Mouse (Mus musculus): Measurements from ENCODE around the gene Rassf6. TPM values are rescaled to one million over a fixed set of nuclear protein-coding genes. Genes with fewer than 3 reads are reported as not detected.

The Rassf6 gene
- polyA plus RNA-seq, 1 experiment from 2014 or later: 1.9 TPM

- H3K9ac ChIP-seq: no peak overlapping the region
- WGBS: 93% methylated on average over 11 of the region's 11 CpGs
Observed at GRCm38 (mm10) chr5:90561721-90562275, 78.7 kb downstream of the Rassf6 start.

GRCm38 (mm10) chr5:90560743-90561142 lies 79.7 kb downstream of the Rassf6 start, which contains the start of gene 5830473C10Rik:
TSS of gene 5830473C10Rik (plus strand) at chr5:90561107.
- Histone ChIP-seq H3K4me2 (no peak within 1 kb of the TSS), H3K9ac (no peak within 1 kb of the TSS), H3K27me3 (no peaks in the 10 kb centered on the region), H3K9me3 (no peaks in the 10 kb centered on the region), H3K4me3 (no peak within 1 kb of the TSS), H3K27ac (replicated peaks) (no peak within 1 kb of the TSS), H3K36me3 (no peaks in the 10 kb centered on the region), H3K4me1 (replicated peaks) (no peaks in the 10 kb centered on the region)
- WGBS: 94% methylated on average over 6 of the region's 6 CpGs
- no peak for ATAC-seq (ENCODE audit: low read depth)

More at GRCm38 (mm10) chr5:90561721-90562275, 78.7 kb downstream of the Rassf6 start:
- Histone ChIP-seq H3K36me3 (no peaks in the 10 kb centered on the region), H3K4me3 (no peak overlapping the region), H3K4me2 (no peak overlapping the region), H3K4me1 (replicated peaks) (no peaks in the 10 kb centered on the region), H3K27me3 (no peaks in the 10 kb centered on the region), H3K9me3 (no peaks in the 10 kb centered on the region), H3K27ac (replicated peaks) (no peak overlapping the region)
- no peak for ATAC-seq (ENCODE audit: low read depth)

- H3K4me2 ChIP-seq: no peak overlapping the region
- 82% methylated on average over 3 of the region's 3 CpGs for WGBS
- no peak overlapping the region for H3K4me3 ChIP-seq
- ATAC-seq (ENCODE audit: low read depth): no peak
- H3K4me1 ChIP-seq (replicated peaks): no peaks in the 10 kb centered on the region
- H3K9ac ChIP-seq: no peak overlapping the region
- no peaks in the 10 kb centered on the region for H3K9me3 ChIP-seq
- H3K27ac ChIP-seq (replicated peaks): no peak overlapping the region
- no peaks in the 10 kb centered on the region for H3K27me3 ChIP-seq
- no peaks in the 10 kb centered on the region for H3K36me3 ChIP-seq
Observed at GRCm38 (mm10) chr5:90556052-90556451, 84.4 kb downstream of the Rassf6 start.

Other genes starting within 250 kb of the Rassf6 start
- gene Alb, start 179.8 kb downstream of the Rassf6 start, polyA plus RNA-seq (2015; fragmentation: Nextera tagmentation; extraction: Ambion mirVana): 0.56 and 1.1 TPM in 2 replicates
- 1.7 and 6.1 TPM in 2 replicates for gene Afp, start 149.9 kb downstream of the Rassf6 start, polyA plus RNA-seq (2015; fragmentation: Nextera tagmentation; extraction: Ambion mirVana)
- gene Afm, start 121.7 kb downstream of the Rassf6 start, polyA plus RNA-seq (2015; fragmentation: Nextera tagmentation; extraction: Ambion mirVana): not detected in 2 replicates
- not detected in 2 replicates for gene 5830473C10Rik, start 79.5 kb downstream of the Rassf6 start, polyA plus RNA-seq (2015; fragmentation: Nextera tagmentation; extraction: Ambion mirVana)
- gene Cxcl5, start 118.7 kb upstream of the Rassf6 start, polyA plus RNA-seq (2015; fragmentation: Nextera tagmentation; extraction: Ambion mirVana): not detected in 2 replicates
- 2.9 and 3.2 TPM in 2 replicates for gene Ppbp, start 127.9 kb upstream of the Rassf6 start, polyA plus RNA-seq (2015; fragmentation: Nextera tagmentation; extraction: Ambion mirVana)
- gene Pf4, start 131.8 kb upstream of the Rassf6 start, polyA plus RNA-seq (2015; fragmentation: Nextera tagmentation; extraction: Ambion mirVana): 50.6 and 64.9 TPM in 2 replicates
- gene Cxcl3, start 145.4 kb upstream of the Rassf6 start, polyA plus RNA-seq (2015; fragmentation: Nextera tagmentation; extraction: Ambion mirVana): not detected in 2 replicates
- gene Cxcl15, start 153.9 kb upstream of the Rassf6 start, polyA plus RNA-seq (2015; fragmentation: Nextera tagmentation; extraction: Ambion mirVana): not detected in 2 replicates